Mouse (Mus musculus): ENCODE results near the gene Trim33.
A peak's percentile ranks its signal among the peaks of the same experiment; 100 is the strongest.

DNA sequence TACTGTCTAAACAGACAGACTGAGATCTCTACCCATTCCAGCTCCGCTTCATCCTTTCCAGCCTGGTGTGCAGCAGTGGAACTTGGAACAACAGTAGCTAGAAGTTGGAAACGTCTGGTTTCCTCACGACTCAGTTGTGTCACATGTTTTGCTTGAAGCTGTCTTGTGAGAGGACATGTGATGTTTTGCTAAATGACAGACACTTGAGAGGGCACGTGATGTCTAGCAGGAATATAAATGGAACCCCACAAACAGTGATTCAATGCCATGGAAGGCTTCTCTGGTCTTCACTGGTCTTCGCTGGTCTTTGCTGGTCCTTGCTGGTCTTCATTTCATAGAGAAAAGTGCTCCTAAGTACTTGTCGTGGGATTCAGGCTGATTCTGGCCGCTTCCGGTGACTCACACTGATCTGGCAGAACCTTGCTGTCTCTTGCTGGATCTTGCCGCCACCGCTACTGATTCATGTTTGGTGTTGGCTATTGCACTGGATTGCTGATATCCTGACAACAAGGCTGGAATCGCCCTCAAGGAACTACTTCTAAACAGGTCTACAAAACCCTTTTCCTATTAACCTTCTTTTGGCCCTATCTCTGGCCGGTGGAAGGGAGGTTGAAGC lies 16.2 kb upstream of the Trim33 start:
- TF ChIP-seq CTCF (IDR thresholded peaks at IDR 0.05; ENCODE audit: control insufficient read depth, insufficient read depth, insufficient read length) (no peak), CEBPB (IDR thresholded peaks at IDR 0.05; ENCODE audit: low read depth) (peak; percentile 57), MAX (IDR thresholded peaks at IDR 0.05) (peak; percentile 64), USF1 (IDR thresholded peaks at IDR 0.05; ENCODE audit: low read depth) (peak; percentile 90)
